Mouse (Mus musculus) stomach, adult 2 months (tissue): ENCODE results near the gene Arid1a. TPM values are rescaled to one million over a fixed set of nuclear protein-coding genes. Genes with fewer than 3 reads are reported as not detected.

ENCODE experiments used
- polyA plus RNA-seq: library from polyadenylated mRNA; depleted of rRNA; stranded (reverse); fragments of >200 nt; gene quantifications from 2 replicates; pipeline ENCODE4 v1.2.3, GENCODE M21; 2012; rRNA removed

Gene Arid1a
- 16.7 and 22.6 TPM in 2 replicates for polyA plus RNA-seq

GRCm38 (mm10) chr4:133756514-133757268, at the start of gene Arid1a:
Gene Arid1a (minus strand): TSS chr4:133756769.

GRCm38 (mm10) chr4:133671881-133672844, 84.4 kb downstream of the Arid1a start, which contains the start of gene Pigv:
Gene Pigv (minus strand): TSS chr4:133672647.

GRCm38 (mm10) chr4:133649989-133650699, 106.4 kb downstream of the Arid1a start, which contains the start of gene Zdhhc18:
Gene Zdhhc18 (minus strand): TSS chr4:133650154.

Other genes with a start within 250 kb of the Arid1a start
- gene Kdf1, start 237.8 kb downstream of the Arid1a start, polyA plus RNA-seq = 33.3 and 37.0 TPM in 2 replicates
- gene Nudc, start 210.8 kb downstream of the Arid1a start, polyA plus RNA-seq = 10.3 TPM in 2 replicates
- gene Nr0b2, start 203.4 kb downstream of the Arid1a start, polyA plus RNA-seq = 14.8 and 32.2 TPM in 2 replicates
- gene Gpatch3, start 182.0 kb downstream of the Arid1a start, polyA plus RNA-seq = 3.0 and 4.2 TPM in 2 replicates
- 26.8 and 39.3 TPM in 2 replicates for gene Gpn2, start 172.4 kb downstream of the Arid1a start, polyA plus RNA-seq
- gene Sfn, start 154.6 kb downstream of the Arid1a start, polyA plus RNA-seq = 216 and 251 TPM in 2 replicates
- 16.2 and 20.2 TPM in 2 replicates for gene Zdhhc18, start 106.6 kb downstream of the Arid1a start, polyA plus RNA-seq
- 5.0 and 5.5 TPM in 2 replicates for gene Pigv, start 84.1 kb downstream of the Arid1a start, polyA plus RNA-seq
- gene Rps6ka1, start 131.0 kb upstream of the Arid1a start, polyA plus RNA-seq = 49.6 and 54.9 TPM in 2 replicates
- gene Hmgn2, start 211.9 kb upstream of the Arid1a start, polyA plus RNA-seq = 2.3 and 3.2 TPM in 2 replicates
- 6.3 and 6.7 TPM in 2 replicates for gene Dhdds, start 244.1 kb upstream of the Arid1a start, polyA plus RNA-seq